Comparison of ENCODE assay signal across 24 mouse cellular contexts in genomic region chr16:76122172-76123020, GRCm38 (mm10).
DNase-seq lines count a peak whose midpoint lies in the region; ATAC-seq and TF ChIP-seq lines count a peak whose summit lies in the region.
"Had no signal": no experiment of that assay in that cellular context is flagged by ENCODE, and none has a peak within 500 bp of the region (broad histone marks: within the 10 kb centered on the region; RNA-seq: fewer than 3 reads in every experiment).

No protein-coding gene starts in this region.

- ATAC-seq in hindbrain, postnatal 0 days, result peak; percentile 43; the same call in 1 of the 2 replicates
- no peak for ATAC-seq in hindbrain, embryonic 11.5 days (ENCODE audit: low FRiP score)
- ATAC-seq in megakaryocyte-erythroid progenitor cell, adult 5-6 weeks (replicated peaks; ENCODE audit: low FRiP score, low TSS enrichment, poor library complexity, severe bottlenecking), result peak; percentile 51
- ATAC-seq: intestine, embryonic 15.5 days had no signal

- no peak for TF ChIP-seq CTCF in hindbrain, postnatal 0 days (IDR thresholded peaks at IDR 0.05; ENCODE audit: low read depth)

- no peak overlapping the region for H3K4me2 ChIP-seq in hindbrain, postnatal 0 days (ENCODE audit: low read depth, low read length)
- no peak overlapping the region for H3K4me2 ChIP-seq in hindbrain, embryonic 11.5 days (replicated peaks; ENCODE audit: low read depth, low read length)
- H3K4me2 ChIP-seq: heart, embryonic 12.5 days; hindbrain, embryonic 13.5 days; intestine, embryonic 15.5 days; limb, embryonic 12.5 days; midbrain, embryonic 13.5 days; neural tube, embryonic 12.5 days had no signal

- no peaks in the 10 kb centered on the region for H3K4me1 ChIP-seq in hindbrain, postnatal 0 days (ENCODE audit: insufficient read depth, low read length)
- no peaks in the 10 kb centered on the region for H3K4me1 ChIP-seq in hindbrain, embryonic 11.5 days (replicated peaks; ENCODE audit: control insufficient read depth, insufficient read depth, low read length)
- H3K4me1 ChIP-seq: embryonic facial prominence, embryonic 10.5 days; heart, embryonic 12.5 days; intestine, embryonic 15.5 days; limb, embryonic 12.5 days; midbrain, embryonic 13.5 days had no signal

- 65% methylated on average over 9 of the region's 9 CpGs for WGBS in hindbrain, postnatal 0 days
- 77% methylated on average over 9 of the region's 9 CpGs for WGBS in hindbrain, embryonic 11.5 days

- no peaks in the 10 kb centered on the region for H3K9me3 ChIP-seq in hindbrain, postnatal 0 days (ENCODE audit: low read length)
- no peaks in the 10 kb centered on the region for H3K9me3 ChIP-seq in hindbrain, embryonic 11.5 days (ENCODE audit: control insufficient read depth, low read length)
- H3K9me3 ChIP-seq: embryonic facial prominence, embryonic 10.5 days; heart, embryonic 12.5 days; hindbrain, embryonic 13.5 days; intestine, embryonic 15.5 days; limb, embryonic 12.5 days; midbrain, embryonic 13.5 days; neural tube, embryonic 12.5 days had no signal

- no peaks in the 10 kb centered on the region for H3K36me3 ChIP-seq in hindbrain, postnatal 0 days (ENCODE audit: insufficient read depth, low read length)
- no peaks in the 10 kb centered on the region for H3K36me3 ChIP-seq in hindbrain, embryonic 11.5 days (ENCODE audit: control insufficient read depth, insufficient read depth, low read length)
- H3K36me3 ChIP-seq: embryonic facial prominence, embryonic 10.5 days; heart, embryonic 12.5 days; hindbrain, embryonic 13.5 days; intestine, embryonic 15.5 days; limb, embryonic 12.5 days; midbrain, embryonic 13.5 days; neural tube, embryonic 12.5 days had no signal

- intact Hi-C loops in left cerebral cortex, postnatal 25 days (cut with DNase I), result loop anchor here (5.0 kb wide), 1 partner anchor 345 kb away; no protein-coding TSS in a partner anchor

- peak; percentile 13 for DNase-seq in hindbrain, postnatal 0 days (ENCODE audit: low spot score)
- no peak for DNase-seq in hindbrain, embryonic 11.5 days (ENCODE audit: low spot score)
- peak; percentile 48 for DNase-seq in CD4-positive, CD25-positive, alpha-beta regulatory T cell, adult 2 months (ENCODE audit: low read depth, low spot score)
- DNase-seq in c-Kit-positive CD71-negative TER-119-negative erythroid progenitor cells, embryonic 14.5 days (ENCODE audit: low read depth), result peak; percentile 2
- DNase-seq in left cerebral cortex, postnatal 25 days (ENCODE audit: low spot score in 2 of 2), result no peak
- DNase-seq in urinary bladder, postnatal 25 days (ENCODE audit: low spot score), result no peak
- DNase-seq: adrenal gland, postnatal 10 days; cerebellum, adult 9-10 months; gastrocnemius, postnatal 14 days; heart, adult 18-20 months; heart, postnatal 14 days; kidney, postnatal 25 days; layer of hippocampus, postnatal 36 days; lung, postnatal 10 days; thymus, postnatal 25 days had no signal

- no peak overlapping the region for H3K9ac ChIP-seq in hindbrain, postnatal 0 days (replicated peaks; ENCODE audit: low read length)
- H3K9ac ChIP-seq in hindbrain, embryonic 11.5 days (ENCODE audit: low read depth, low read length), result no peak overlapping the region
- H3K9ac ChIP-seq: heart, embryonic 12.5 days; hindbrain, embryonic 13.5 days; intestine, embryonic 15.5 days; limb, embryonic 12.5 days; midbrain, embryonic 13.5 days; neural tube, embryonic 12.5 days had no signal

- H3K27me3 ChIP-seq in hindbrain, postnatal 0 days (ENCODE audit: insufficient read depth, low read length), result no peaks in the 10 kb centered on the region
- H3K27me3 ChIP-seq in hindbrain, embryonic 11.5 days (ENCODE audit: control insufficient read depth, insufficient read depth, low read length), result no peaks in the 10 kb centered on the region
- H3K27me3 ChIP-seq: CH12.LX; heart, embryonic 12.5 days; hindbrain, embryonic 13.5 days; intestine, embryonic 15.5 days; limb, embryonic 12.5 days; midbrain, embryonic 13.5 days; neural tube, embryonic 12.5 days had no signal

- no peak overlapping the region for H3K27ac ChIP-seq in hindbrain, postnatal 0 days
- H3K27ac ChIP-seq in hindbrain, embryonic 11.5 days (ENCODE audit: low read depth, low read length), result no peak overlapping the region
- H3K27ac ChIP-seq: embryonic facial prominence, embryonic 10.5 days; hindbrain, embryonic 13.5 days; intestine, embryonic 15.5 days; limb, embryonic 12.5 days; midbrain, embryonic 13.5 days; neural tube, embryonic 12.5 days had no signal

- H3K4me3 ChIP-seq in hindbrain, postnatal 0 days (ENCODE audit: low read length), result no peak overlapping the region
- no peak overlapping the region for H3K4me3 ChIP-seq in hindbrain, embryonic 11.5 days (ENCODE audit: low read depth, low read length)
- H3K4me3 ChIP-seq: embryonic facial prominence, embryonic 10.5 days; heart, embryonic 12.5 days; hindbrain, embryonic 13.5 days; intestine, embryonic 15.5 days; limb, embryonic 12.5 days; midbrain, embryonic 13.5 days; neural tube, embryonic 12.5 days had no signal

Comparison
In these comparisons a context has a peak if more than half of its experiments do, and no peak if none do; other contexts are left out.
1. DNase-seq: peak in hindbrain, postnatal 0 days (single experiment), CD4-positive, CD25-positive, alpha-beta regulatory T cell, adult 2 months (single experiment) and c-Kit-positive CD71-negative TER-119-negative erythroid progenitor cells, embryonic 14.5 days (single experiment); none in hindbrain, embryonic 11.5 days (single experiment), left cerebral cortex, postnatal 25 days (0 of 2) and urinary bladder, postnatal 25 days (single experiment).